Mouse (Mus musculus) cortical plate, adult 2 months (tissue): ENCODE results near the gene Pik3c2b.

Experiments
- CTCF ChIP-seq: fragments of 200-500 bp; IDR thresholded peaks from 2 replicates; pipeline ENCODE4 v1.5.1; 2011; ENCODE audit warnings: mild to moderate bottlenecking, control low read depth, low read length; ENCODE audit not compliant: insufficient read depth; ENCODE audit errors: extremely low read depth
- POLR2A ChIP-seq: fragments of 200-500 bp; IDR thresholded peaks from 2 replicates; pipeline ENCODE4 v1.6.1; 2011; ENCODE audit warnings: mild to moderate bottlenecking, low read length, control low read depth; ENCODE audit not compliant: insufficient read depth; ENCODE audit errors: extremely low read depth

DNA sequence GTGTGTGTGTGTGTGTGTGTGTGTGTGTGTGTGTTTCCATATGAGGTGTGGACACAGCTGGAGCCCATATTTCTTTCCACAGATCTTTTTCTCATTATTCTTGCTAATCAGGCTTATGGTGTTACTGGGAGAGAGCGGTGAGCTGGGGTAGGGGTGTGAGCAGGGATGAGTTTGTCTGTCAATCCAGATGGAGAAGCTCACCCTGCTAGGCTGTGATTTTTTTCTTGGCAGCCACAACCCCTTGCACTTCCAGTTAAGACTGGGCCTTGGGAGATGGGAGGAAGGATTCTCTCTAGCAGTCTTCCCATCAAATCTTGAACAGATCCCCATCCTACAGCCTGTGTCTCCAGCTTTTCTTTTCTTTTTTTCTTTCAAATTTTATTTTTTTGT lies 32.9 kb downstream of the Pik3c2b start:
- TF ChIP-seq CTCF (no peak), POLR2A (no peak)
